Mouse (Mus musculus): ENCODE results near the gene Blm. TPM values are rescaled to one million over a fixed set of nuclear protein-coding genes. Genes with fewer than 3 reads are reported as not detected.
"Not testable (repeated sequence)": the region's sequence is repeated elsewhere in the genome, so short reads cannot be mapped to it uniquely, and the experiment has no call there.

Blm gene
- polyA plus RNA-seq, 1 experiment from 2014 or later, result 11.3 TPM

GRCm38 (mm10) chr7:80542139-80542831 lies 7.4 kb upstream of the Blm start:
- H3K9ac ChIP-seq, result no peak overlapping the region
- H3K9me3 ChIP-seq (ENCODE audit: control insufficient read depth, low read length), result no peaks in the 10 kb centered on the region
- no peak overlapping the region for H3K27ac ChIP-seq
- ATAC-seq (ENCODE audit: low FRiP score), result no peak
- no peaks in the 10 kb centered on the region; the same call in 1 of the 2 replicates for H3K27me3 ChIP-seq (ENCODE audit: control insufficient read depth, insufficient read depth, low read length)
- H3K4me1 ChIP-seq (replicated peaks; ENCODE audit: control insufficient read depth, insufficient read depth, low read length), result no peaks in the 10 kb centered on the region
- H3K4me2 ChIP-seq (replicated peaks), result no peak overlapping the region
- H3K4me3 ChIP-seq (replicated peaks; ENCODE audit: low read length), result no peak overlapping the region
- WGBS, result 82% methylated on average over 7 of the region's 7 CpGs
- no peak for DNase-seq (ENCODE audit: low spot score)
- no peaks in the 10 kb centered on the region for H3K36me3 ChIP-seq (replicated peaks; ENCODE audit: control insufficient read depth, insufficient read depth)

- Histone ChIP-seq H3K27me3 (ENCODE audit: control insufficient read depth, insufficient read depth, low read length) (no peaks in the 10 kb centered on the region; the same call in 1 of the 2 replicates), H3K9ac (no peak overlapping the region), H3K9me3 (ENCODE audit: control insufficient read depth, low read length) (no peaks in the 10 kb centered on the region), H3K27ac (no peak overlapping the region), H3K4me2 (replicated peaks) (no peak overlapping the region), H3K4me1 (replicated peaks; ENCODE audit: control insufficient read depth, insufficient read depth, low read length) (no peaks in the 10 kb centered on the region), H3K36me3 (replicated peaks; ENCODE audit: control insufficient read depth, insufficient read depth) (no peaks in the 10 kb centered on the region), H3K4me3 (replicated peaks; ENCODE audit: low read length) (no peak overlapping the region)
- 69% methylated on average over 5 of the region's 5 CpGs for WGBS
- DNase-seq (ENCODE audit: low spot score) (no peak), ATAC-seq (ENCODE audit: low FRiP score) (no peak)
These were observed 4.7 kb upstream of the Blm start for GRCm38 (mm10) chr7:80539581-80539980.

GRCm38 (mm10) chr7:80534291-80535008 lies 469 bp downstream of the Blm start:
- no peaks in the 10 kb centered on the region for H3K9me3 ChIP-seq (ENCODE audit: control insufficient read depth, low read length)
- no peaks in the 10 kb centered on the region for H3K27me3 ChIP-seq (ENCODE audit: control insufficient read depth, insufficient read depth, low read length)
- DNase-seq (ENCODE audit: low spot score) (no peak), ATAC-seq (ENCODE audit: low FRiP score) (no peak; the same call in 1 of the 2 replicates)
- no peak overlapping the region for H3K27ac ChIP-seq
- peak overlapping the region; percentile 70 for H3K4me2 ChIP-seq (replicated peaks)
- peaks cover 9% of the 10 kb centered on the region; the same call in 1 of the 2 replicates for H3K4me1 ChIP-seq (replicated peaks; ENCODE audit: control insufficient read depth, insufficient read depth, low read length)
- peak overlapping the region; percentile 68 for H3K9ac ChIP-seq
- peak overlapping the region; percentile 64 for H3K4me3 ChIP-seq (replicated peaks; ENCODE audit: low read length)
- H3K36me3 ChIP-seq (replicated peaks; ENCODE audit: control insufficient read depth, insufficient read depth), result no peaks in the 10 kb centered on the region
- 2% methylated on average over 32 of the region's 32 CpGs for WGBS

DNA sequence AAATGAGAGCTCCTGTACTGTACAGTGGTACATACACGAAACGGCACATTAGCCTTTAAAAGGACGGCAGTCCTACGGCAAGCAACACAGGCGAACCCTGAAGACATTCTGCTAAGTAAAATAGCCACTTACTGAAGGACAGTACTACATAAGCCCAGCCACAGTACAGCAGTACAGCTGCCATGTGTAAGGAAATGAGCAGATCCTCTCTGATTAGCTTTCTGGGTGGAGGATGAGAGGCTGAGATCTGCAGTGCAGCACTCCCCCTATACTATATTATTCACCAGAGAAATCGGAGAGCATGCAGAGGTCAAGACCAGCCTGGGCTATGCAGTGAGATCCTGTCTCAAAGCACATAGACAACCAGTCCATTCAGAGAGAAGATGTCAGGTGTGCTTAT lies 3.8 kb downstream of the Blm start:
- Histone ChIP-seq H3K36me3 (replicated peaks; ENCODE audit: control insufficient read depth, insufficient read depth) (no peaks in the 10 kb centered on the region), H3K4me1 (replicated peaks; ENCODE audit: control insufficient read depth, insufficient read depth, low read length) (peaks cover 9% of the 10 kb centered on the region; the same call in 1 of the 2 replicates), H3K9ac (no peak overlapping the region), H3K27ac (no peak overlapping the region), H3K9me3 (ENCODE audit: control insufficient read depth, low read length) (no peaks in the 10 kb centered on the region), H3K4me2 (replicated peaks) (no peak overlapping the region), H3K4me3 (replicated peaks; ENCODE audit: low read length) (no peak overlapping the region), H3K27me3 (ENCODE audit: control insufficient read depth, insufficient read depth, low read length) (no peaks in the 10 kb centered on the region)
- ATAC-seq (ENCODE audit: low FRiP score), result no peak
- WGBS, result 92% methylated on average over 6 of the region's 6 CpGs
- DNase-seq (ENCODE audit: low spot score), result no peak

GRCm38 (mm10) chr7:80530646-80531045 lies 4.3 kb downstream of the Blm start:
- Histone ChIP-seq H3K36me3 (replicated peaks; ENCODE audit: control insufficient read depth, insufficient read depth) (no peaks in the 10 kb centered on the region), H3K4me2 (replicated peaks) (no peak overlapping the region), H3K9me3 (ENCODE audit: control insufficient read depth, low read length) (no peaks in the 10 kb centered on the region), H3K4me3 (replicated peaks; ENCODE audit: low read length) (no peak overlapping the region), H3K27me3 (ENCODE audit: control insufficient read depth, insufficient read depth, low read length) (no peaks in the 10 kb centered on the region), H3K4me1 (replicated peaks; ENCODE audit: control insufficient read depth, insufficient read depth, low read length) (peaks cover 9% of the 10 kb centered on the region; the same call in 1 of the 2 replicates), H3K27ac (no peak overlapping the region), H3K9ac (no peak overlapping the region)
- DNase-seq (ENCODE audit: low spot score), result no peak
- 90% methylated on average over 2 of the region's 2 CpGs for WGBS
- ATAC-seq (ENCODE audit: low FRiP score), result no peak

GRCm38 (mm10) chr7:80526698-80527097 lies 8.2 kb downstream of the Blm start:
- no peaks in the 10 kb centered on the region for H3K36me3 ChIP-seq (replicated peaks; ENCODE audit: control insufficient read depth, insufficient read depth)
- H3K9ac ChIP-seq, result no peak overlapping the region
- DNase-seq (ENCODE audit: low spot score) (no peak), ATAC-seq (ENCODE audit: low FRiP score) (no peak)
- WGBS, result 85% methylated on average over 6 of the region's 6 CpGs
- no peak overlapping the region for H3K4me3 ChIP-seq (replicated peaks; ENCODE audit: low read length)
- no peaks in the 10 kb centered on the region for H3K9me3 ChIP-seq (ENCODE audit: control insufficient read depth, low read length)
- no peak overlapping the region for H3K27ac ChIP-seq
- H3K4me2 ChIP-seq (replicated peaks), result no peak overlapping the region
- H3K27me3 ChIP-seq (ENCODE audit: control insufficient read depth, insufficient read depth, low read length), result no peaks in the 10 kb centered on the region
- H3K4me1 ChIP-seq (replicated peaks; ENCODE audit: control insufficient read depth, insufficient read depth, low read length), result no peaks in the 10 kb centered on the region

DNA sequence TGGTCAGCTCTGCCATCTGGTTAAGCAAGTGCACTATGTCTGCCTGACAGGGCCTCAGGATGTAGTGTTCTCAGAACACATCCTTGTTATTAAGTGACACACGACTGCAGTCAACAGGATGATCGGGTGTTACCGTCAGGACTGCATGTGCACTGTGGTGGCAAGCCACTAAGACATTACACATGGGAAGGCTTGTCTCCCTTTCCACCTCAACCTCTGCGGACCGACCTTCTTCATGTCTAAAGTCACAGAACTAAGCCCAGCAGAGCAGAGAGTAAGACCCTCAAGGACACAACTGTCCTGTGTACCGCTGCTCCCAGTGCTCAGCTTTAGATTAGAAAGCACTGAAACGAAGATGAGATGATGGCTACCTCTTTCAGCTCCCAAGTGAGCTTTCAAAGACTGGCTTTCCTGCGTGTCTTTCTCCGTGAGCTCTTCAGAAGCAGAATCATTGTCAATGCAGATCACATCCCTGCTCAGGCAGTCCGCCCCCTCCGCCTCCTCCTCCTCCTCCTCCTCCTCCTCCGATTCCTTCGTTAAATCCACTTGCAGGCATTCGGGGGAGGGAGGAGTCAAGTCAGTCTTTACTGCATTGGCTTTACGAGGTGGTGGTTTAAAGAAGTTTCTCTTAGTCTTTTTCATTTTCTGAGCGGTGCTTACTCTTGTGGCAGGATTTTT lies 22.4 kb downstream of the Blm start:
- Histone ChIP-seq H3K4me3 (replicated peaks; ENCODE audit: low read length) (no peak overlapping the region), H3K36me3 (replicated peaks; ENCODE audit: control insufficient read depth, insufficient read depth) (peaks cover 24% of the 10 kb centered on the region; the same call in 1 of the 2 replicates), H3K9me3 (ENCODE audit: control insufficient read depth, low read length) (no peaks in the 10 kb centered on the region), H3K27ac (no peak overlapping the region), H3K4me2 (replicated peaks) (no peak overlapping the region), H3K4me1 (replicated peaks; ENCODE audit: control insufficient read depth, insufficient read depth, low read length) (no peaks in the 10 kb centered on the region), H3K27me3 (ENCODE audit: control insufficient read depth, insufficient read depth, low read length) (no peaks in the 10 kb centered on the region), H3K9ac (no peak overlapping the region)
- ATAC-seq (ENCODE audit: low FRiP score) (no peak), DNase-seq (ENCODE audit: low spot score) (no peak)
- WGBS, result 86% methylated on average over 16 of the region's 16 CpGs

DNA sequence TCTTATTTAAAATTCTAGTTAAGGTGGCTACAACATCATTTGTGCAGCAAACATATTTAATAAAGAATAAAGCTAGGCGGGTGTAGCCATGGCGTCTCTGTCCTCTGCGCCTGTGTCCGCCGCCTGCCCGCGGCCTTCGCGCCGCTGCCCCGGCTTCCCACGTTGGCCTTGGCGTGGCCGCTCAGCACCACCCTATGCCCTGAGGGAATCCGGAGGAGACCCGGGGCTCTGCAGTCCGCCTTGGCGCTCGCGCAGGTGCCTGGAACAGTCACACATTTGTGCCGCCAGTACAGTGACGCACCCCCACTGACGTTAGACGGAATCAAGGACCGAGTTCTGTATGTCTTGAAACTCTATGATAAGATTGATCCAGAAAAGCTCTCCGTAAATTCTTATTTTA lies 27.2 kb downstream of the Blm start:
- H3K27ac ChIP-seq; H3K4me1 ChIP-seq (replicated peaks; ENCODE audit: control insufficient read depth, insufficient read depth, low read length); H3K9me3 ChIP-seq (ENCODE audit: control insufficient read depth, low read length); H3K27me3 ChIP-seq (ENCODE audit: control insufficient read depth, insufficient read depth, low read length); DNase-seq (ENCODE audit: low spot score); H3K4me2 ChIP-seq (replicated peaks); H3K9ac ChIP-seq; H3K4me3 ChIP-seq (replicated peaks; ENCODE audit: low read length); ATAC-seq (ENCODE audit: low FRiP score): not testable (repeated sequence)
- H3K36me3 ChIP-seq (replicated peaks; ENCODE audit: control insufficient read depth, insufficient read depth), result peaks cover 36% of the 10 kb centered on the region
- WGBS, result 99% methylated on average over 21 of the region's 26 CpGs

- 95% methylated on average over 3 of the region's 3 CpGs for WGBS
- Histone ChIP-seq H3K27ac (no peak overlapping the region), H3K4me2 (replicated peaks) (no peak overlapping the region), H3K4me1 (replicated peaks; ENCODE audit: control insufficient read depth, insufficient read depth, low read length) (no peaks in the 10 kb centered on the region), H3K4me3 (replicated peaks; ENCODE audit: low read length) (no peak overlapping the region), H3K36me3 (replicated peaks; ENCODE audit: control insufficient read depth, insufficient read depth) (peaks cover 33% of the 10 kb centered on the region), H3K9ac (no peak overlapping the region), H3K9me3 (ENCODE audit: control insufficient read depth, low read length) (no peaks in the 10 kb centered on the region), H3K27me3 (ENCODE audit: control insufficient read depth, insufficient read depth, low read length) (no peaks in the 10 kb centered on the region)
- DNase-seq (ENCODE audit: low spot score) (no peak), ATAC-seq (ENCODE audit: low FRiP score) (no peak)
These were observed 28.9 kb downstream of the Blm start for GRCm38 (mm10) chr7:80506007-80506406.

All from hindbrain, embryonic 14.5 days (tissue).